Mouse (Mus musculus) thymus, postnatal 36 days (tissue): ENCODE measurements around the gene Akap10.
A peak's percentile ranks its signal among the peaks of the same experiment; 100 is the strongest.
"Not testable (repeated sequence)": the region's sequence is repeated elsewhere in the genome, so short reads cannot be mapped to it uniquely, and the experiment has no call there.

Experiments used
- DNase-seq, 2 experiments: peaks; one replicate each; pipeline ENCODE4 v3.0.0; 2022; ENCODE audit warnings: mixed read lengths in 2 of 2

Gene Akap10

GRCm38 (mm10) chr11:61930098-61930517 lies at the start of gene Akap10:
Gene Akap10 (minus strand): TSS chr11:61930252.
- peak; percentile 93 to 95 for DNase-seq

DNA sequence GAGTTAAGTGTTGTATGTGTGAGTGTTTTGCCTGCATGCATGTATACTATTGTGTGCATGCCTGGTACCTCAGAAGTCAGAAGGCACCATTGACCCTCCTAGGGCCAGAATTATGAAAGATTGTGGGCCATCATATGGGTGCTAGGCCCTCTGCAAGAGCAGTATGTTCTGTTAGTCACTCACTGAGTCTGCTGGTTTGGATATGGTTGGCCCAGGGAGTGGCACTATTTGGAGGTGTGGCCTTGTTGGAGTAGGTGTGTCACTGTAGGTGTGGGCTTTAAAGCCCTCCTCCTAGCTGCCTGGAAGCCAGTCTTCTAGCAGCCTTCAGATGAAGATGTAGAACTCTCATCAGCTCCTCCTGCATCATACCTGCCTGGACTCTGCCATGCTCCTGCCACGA lies 45.7 kb upstream of the Akap10 start:
- no peak for DNase-seq

- no peak for DNase-seq
Measured at GRCm38 (mm10) chr11:61974106-61974707, 44.2 kb upstream of the Akap10 start.

- DNase-seq: no peak
Measured at GRCm38 (mm10) chr11:61971441-61972221, 41.6 kb upstream of the Akap10 start.

DNA sequence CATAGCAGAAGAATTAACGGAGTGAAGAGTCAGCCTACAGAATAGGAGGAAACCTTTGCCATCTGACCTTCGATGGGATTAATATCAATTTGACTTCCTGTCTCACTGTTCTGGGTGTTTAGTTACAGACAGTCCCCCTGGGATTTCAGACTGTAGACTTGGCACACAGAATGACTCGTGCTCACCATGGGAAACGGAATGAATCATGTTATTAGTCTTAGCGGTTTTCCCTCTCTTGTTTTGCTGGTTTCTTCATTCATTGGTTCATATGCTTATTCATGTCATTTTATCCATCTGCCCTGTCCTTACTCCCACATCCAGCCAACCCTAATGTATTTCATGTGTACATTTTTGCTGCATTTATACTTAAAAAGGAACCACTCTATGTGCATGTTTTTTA lies 40.8 kb upstream of the Akap10 start:
- DNase-seq: no peak

GRCm38 (mm10) chr11:61968875-61969274 lies 38.8 kb upstream of the Akap10 start:
- no peak for DNase-seq

DNA sequence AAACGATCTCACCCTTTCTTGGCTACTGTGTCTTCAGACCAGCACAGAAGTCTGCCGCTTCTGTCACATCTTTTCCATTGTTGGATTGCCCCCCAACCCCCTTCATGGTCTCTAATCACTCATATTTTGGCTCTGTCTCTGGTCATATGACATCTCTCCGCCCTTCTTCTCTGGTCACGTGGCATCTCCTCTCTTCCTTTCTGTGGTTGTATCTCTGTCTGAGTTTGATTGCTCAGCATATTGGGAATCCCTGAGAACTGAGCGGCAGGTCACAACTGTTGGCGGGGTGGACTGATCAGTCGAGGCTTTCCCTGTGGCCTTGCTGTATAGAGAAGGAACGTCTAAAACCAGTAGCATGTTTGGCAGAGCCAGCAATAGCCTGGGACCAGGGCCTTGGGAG lies 37.0 kb upstream of the Akap10 start:
- no peak for DNase-seq

GRCm38 (mm10) chr11:61964611-61965010 lies 34.6 kb upstream of the Akap10 start:
- DNase-seq: no peak

GRCm38 (mm10) chr11:61963193-61963592 lies 33.1 kb upstream of the Akap10 start:
- no peak for DNase-seq

DNA sequence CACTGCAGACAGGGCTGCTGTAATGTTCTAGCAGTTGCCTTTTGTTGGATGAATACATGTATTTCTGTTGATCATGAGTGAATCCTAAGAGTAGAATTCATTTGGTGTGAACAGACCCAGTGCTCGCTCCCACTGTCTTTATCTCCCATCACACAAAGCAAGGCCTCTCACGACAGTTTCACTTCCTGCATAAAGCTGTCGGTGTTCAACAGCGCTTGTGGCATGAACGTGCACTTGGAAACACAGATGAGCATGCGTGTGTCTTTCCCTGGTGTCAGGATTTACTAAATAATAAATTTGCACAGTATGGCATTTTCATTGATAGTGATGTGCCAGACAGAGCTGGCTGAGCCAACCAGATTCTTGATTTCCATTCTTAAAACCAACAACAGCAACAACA lies 32.6 kb upstream of the Akap10 start:
- no peak for DNase-seq

DNA sequence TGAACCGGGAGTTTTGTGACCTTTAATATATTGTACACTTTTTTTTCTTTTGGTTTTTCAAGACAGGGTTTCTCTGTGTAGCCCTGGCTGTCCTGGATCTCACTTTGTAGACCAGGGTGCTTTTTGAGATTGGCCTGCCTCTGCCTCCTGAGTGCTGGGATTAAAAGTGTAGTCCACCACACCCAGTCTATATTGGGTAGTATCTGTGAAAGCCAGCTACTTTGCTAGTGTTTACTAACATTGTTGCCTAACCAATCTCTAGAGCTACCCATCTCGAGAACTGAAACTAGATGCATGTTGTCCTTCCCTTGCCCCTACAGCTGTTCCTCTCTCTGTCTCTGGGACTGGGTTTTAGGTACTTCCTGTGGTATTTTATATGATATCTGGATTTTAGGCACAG lies 30.0 kb upstream of the Akap10 start:
- no peak for DNase-seq

- not testable (repeated sequence) for DNase-seq
Measured at GRCm38 (mm10) chr11:61958706-61959105, 28.7 kb upstream of the Akap10 start.

DNA sequence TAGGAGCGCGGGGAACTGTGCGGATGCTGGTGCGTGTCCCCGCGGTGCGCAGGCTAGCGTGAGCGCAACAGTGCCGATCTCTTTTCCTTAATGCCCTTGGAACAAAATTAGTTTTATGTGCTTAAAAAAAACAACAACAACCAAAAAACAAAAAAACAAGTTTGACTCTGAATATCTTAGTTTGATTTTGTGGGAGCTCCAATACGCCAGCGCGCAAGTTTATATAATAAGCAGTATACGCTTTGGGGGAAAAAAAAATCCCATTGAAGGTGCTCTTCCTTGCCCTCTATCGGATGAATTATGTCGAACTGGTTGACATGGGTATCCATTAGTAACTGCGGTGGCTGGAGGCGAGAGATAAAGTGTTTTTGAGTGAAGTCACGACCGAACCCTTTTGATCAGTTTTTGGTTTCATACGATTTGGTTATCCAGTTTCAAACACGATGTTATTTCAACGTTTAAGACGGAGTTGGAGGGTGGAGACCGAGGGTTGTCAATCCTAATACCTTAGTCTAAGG lies 27.3 kb upstream of the Akap10 start:
- no peak for DNase-seq

- peak; percentile 88 to 91 for DNase-seq
Measured at GRCm38 (mm10) chr11:61956572-61957295, 26.7 kb upstream of the Akap10 start, which contains the start of gene Specc1. Gene Specc1 (plus strand): TSS chr11:61956763.

DNA sequence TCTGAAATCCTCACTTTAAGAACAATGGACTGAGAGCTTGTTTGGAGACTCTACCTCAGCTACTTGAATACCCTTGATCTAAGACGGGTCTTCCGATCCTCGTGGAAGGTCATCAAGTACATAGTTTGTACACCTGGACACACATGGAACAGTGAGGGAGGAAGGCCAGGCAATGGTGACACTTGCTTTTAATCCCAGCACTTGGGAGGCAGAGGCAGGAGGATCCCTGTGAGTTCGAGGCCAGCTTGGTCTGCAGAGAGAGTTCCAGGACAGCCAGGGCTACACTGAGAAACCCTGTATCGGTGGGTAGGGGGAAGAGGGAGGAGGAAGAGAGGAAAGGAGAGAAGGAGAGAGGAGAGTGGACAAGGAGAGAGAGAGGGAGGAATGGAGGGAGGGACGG lies 25.9 kb upstream of the Akap10 start:
- DNase-seq: no peak

- DNase-seq: no peak
Measured at GRCm38 (mm10) chr11:61955136-61955535, 25.1 kb upstream of the Akap10 start.

DNA sequence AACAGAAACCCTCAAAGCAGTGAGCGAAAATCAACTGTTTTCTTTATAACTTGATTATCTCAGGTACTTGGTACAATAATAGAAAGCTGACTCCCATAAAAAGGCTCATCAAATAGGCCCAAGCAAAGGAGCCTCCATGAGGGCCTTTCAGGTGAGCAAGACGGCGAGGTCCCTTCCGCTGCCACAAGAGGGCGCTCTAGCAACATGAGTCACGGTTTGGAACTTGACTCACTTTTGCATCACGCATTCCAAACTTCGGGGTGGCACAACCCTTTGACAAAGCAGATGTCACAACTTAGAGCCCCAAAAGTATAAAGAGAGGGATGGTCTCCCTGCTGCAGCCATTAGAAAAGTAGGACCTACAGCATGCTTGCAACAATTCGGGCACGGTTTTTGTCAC lies 20.6 kb upstream of the Akap10 start:
- peak; percentile 68 to 75 for DNase-seq

DNA sequence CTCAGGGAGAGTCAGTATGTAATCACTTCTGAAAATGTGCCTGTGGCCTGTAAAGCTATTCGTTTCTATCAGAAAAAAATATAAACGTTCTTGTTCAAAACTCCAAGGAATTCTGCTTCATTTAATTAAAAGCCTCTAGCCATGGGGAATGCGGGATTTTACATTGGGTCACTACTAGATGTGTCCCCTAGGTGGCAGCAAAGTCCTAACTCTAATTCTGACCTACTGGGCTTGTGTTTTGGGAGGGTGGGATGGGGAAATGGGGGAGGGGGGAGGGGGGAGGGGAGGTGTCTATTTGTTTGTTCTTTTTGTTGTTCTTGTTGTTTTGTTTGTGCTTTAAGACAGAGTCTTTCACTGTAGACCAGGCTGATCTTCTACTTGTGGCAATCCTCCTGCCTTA lies 19.3 kb upstream of the Akap10 start:
- DNase-seq: peak in 1 of 2 experiments; percentile 17

DNA sequence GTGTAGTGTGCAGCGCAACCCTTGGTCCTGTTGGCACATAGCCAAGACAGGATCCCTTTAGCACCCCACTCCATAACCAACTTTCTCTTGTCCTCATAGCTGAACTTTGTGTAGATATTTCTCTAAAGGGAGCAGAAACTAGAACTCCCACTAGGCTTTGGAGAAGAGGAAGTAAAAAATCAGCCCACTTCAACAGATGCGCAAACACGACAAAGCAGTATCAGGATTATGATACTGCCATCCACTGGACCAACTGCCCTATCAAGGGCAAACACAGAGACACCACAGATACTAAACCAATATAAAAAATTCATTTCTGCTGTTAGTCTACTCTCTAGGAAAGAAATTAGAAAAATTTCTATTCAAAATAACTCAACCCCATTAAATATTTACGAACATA lies 16.6 kb upstream of the Akap10 start:
- DNase-seq: no peak

- DNase-seq: no peak
Measured at GRCm38 (mm10) chr11:61944417-61944816, 14.4 kb upstream of the Akap10 start.

GRCm38 (mm10) chr11:61942903-61943302 lies 12.9 kb upstream of the Akap10 start:
- no peak for DNase-seq

DNA sequence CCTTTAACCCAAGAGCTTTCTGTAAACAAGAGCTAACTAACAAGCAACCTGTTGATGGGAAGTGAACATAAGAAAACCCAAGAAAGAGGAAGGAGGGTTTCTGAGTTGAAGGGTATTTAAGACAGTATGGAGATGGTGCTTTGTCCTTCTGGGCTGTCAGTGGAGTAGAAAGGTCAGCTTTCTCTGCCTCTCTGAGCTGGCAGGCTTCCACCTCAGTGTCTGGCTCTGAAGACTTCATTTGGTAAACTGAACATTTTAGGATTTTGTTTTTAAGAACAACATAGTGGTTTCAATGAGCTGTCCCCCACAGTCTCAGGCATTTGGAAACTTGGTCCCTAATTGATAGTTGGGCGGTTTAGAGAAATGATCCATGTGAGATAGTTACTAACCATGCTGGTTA lies 7.7 kb upstream of the Akap10 start:
- DNase-seq: no peak
